Mouse (Mus musculus) MEL (cell line): ENCODE data around the gene Mms19.

Source experiments
- CTCF ChIP-seq, 3 experiments: IDR thresholded peaks in 2 of 3; conservative IDR thresholded peaks in 1 of 3; 2 replicates each; pipeline ENCODE4 v1.5.1; 2011 to 2012; ENCODE audit warnings: low read length in 3 of 3, low read depth in 2 of 3, mild to moderate bottlenecking in 2 of 3, improper control_type of control experiment in 1 of 3, inconsistent platforms in 1 of 3, mixed read lengths in 1 of 3, moderate library complexity in 1 of 3; ENCODE audit not compliant: control insufficient read depth in 1 of 3, insufficient read depth in 1 of 3, poor library complexity in 1 of 3, severe bottlenecking in 1 of 3
- GATA1 ChIP-seq: IDR thresholded peaks from 2 replicates; pipeline ENCODE4 v1.6.1; 2011; ENCODE audit warnings: low read depth, low read length, improper control_type of control experiment
- MAFK ChIP-seq: IDR thresholded peaks from 2 replicates; pipeline ENCODE4 v1.6.1; 2011; ENCODE audit warnings: low read depth, mild to moderate bottlenecking, low read length, improper control_type of control experiment, borderline replicate concordance
- MEF2A ChIP-seq: IDR thresholded peaks from 2 replicates; pipeline ENCODE4 v1.6.1; 2014; ENCODE audit warnings: low read depth, mild to moderate bottlenecking, inconsistent platforms, low read length, improper control_type of control experiment; ENCODE audit not compliant: poor library complexity, insufficient replicate concordance, severe bottlenecking; ENCODE audit errors: extremely low read depth
- POLR2A ChIP-seq, 2 experiments: IDR thresholded peaks; 2 replicates each; pipeline ENCODE4 v1.6.1; 2011 to 2012; ENCODE audit warnings: low read length in 2 of 2, mild to moderate bottlenecking in 2 of 2, control low read depth in 1 of 2, improper control_type of control experiment in 1 of 2, low read depth in 1 of 2, moderate library complexity in 1 of 2; ENCODE audit not compliant: control insufficient read depth in 1 of 2, insufficient read depth in 1 of 2, poor library complexity in 1 of 2
- USF1 ChIP-seq: IDR thresholded peaks from 2 replicates; pipeline ENCODE4 v1.6.1; 2014; ENCODE audit warnings: low read depth, mild to moderate bottlenecking, inconsistent platforms, low read length, improper control_type of control experiment, moderate library complexity
- ZC3H11A ChIP-seq: IDR thresholded peaks from 2 replicates; pipeline ENCODE4 v1.6.1; 2012; ENCODE audit warnings: low read depth, mild to moderate bottlenecking, inconsistent platforms, low read length, improper control_type of control experiment
- ZNF384 ChIP-seq: IDR thresholded peaks from 2 replicates; pipeline ENCODE4 v1.6.1; 2012; ENCODE audit warnings: low read depth, mild to moderate bottlenecking, inconsistent platforms, low read length, improper control_type of control experiment

DNA sequence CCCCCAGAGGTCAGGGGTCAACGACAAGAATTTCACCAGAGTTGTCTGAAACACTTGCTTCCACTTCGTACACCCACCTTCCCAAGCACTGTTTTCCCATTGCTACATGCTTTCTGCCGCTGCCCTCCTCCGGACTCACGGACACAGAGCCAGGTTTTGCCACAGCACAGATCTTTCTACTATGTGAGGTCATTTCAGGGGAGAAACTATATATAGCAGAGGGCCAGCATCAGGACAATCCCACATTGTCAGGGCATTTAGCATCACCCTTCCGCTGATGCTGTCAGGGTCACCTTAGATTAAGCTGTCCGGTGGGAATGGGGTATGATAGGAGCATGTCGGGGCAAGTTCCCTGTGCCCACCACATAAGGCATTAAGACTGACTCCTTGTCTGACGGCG is 16.1 kb upstream of the Mms19 start:
- TF ChIP-seq USF1 (no peak), ZC3H11A (no peak), MAFK (no peak), CTCF (IDR thresholded peaks at IDR 0.05 in 2 of 3, conservative IDR thresholded peaks at IDR 0.05 in 1 of 3; ENCODE audit: control insufficient read depth in 1 of 3, insufficient read depth in 1 of 3, low read depth in 2 of 3, low read length in 3 of 3, poor library complexity in 1 of 3, severe bottlenecking in 1 of 3) (no peak), MEF2A (no peak), ZNF384 (no peak), POLR2A (IDR thresholded peaks at IDR 0.05; ENCODE audit: control insufficient read depth in 1 of 2, insufficient read depth in 1 of 2, low read depth in 1 of 2, low read length in 2 of 2, poor library complexity in 1 of 2) (no peak), GATA1 (no peak)
